Mouse (Mus musculus): ENCODE results near the gene Tyms. TPM values are rescaled to one million over a fixed set of nuclear protein-coding genes. Genes with fewer than 3 reads are reported as not detected.

Gene Tyms
- polyA plus RNA-seq, 1 experiment from 2014 or later, result 305 TPM

GRCm38 (mm10) chr5:30110371-30111060, 37.1 kb upstream of the Tyms start:
- Histone ChIP-seq H3K9ac (peak overlapping the region; percentile 17; the same call in 1 of the 2 replicates), H3K4me2 (peak overlapping the region; percentile 62), H3K4me3 (replicated peaks) (peak overlapping the region; percentile 30), H3K4me1 (peaks cover 71% of the 10 kb centered on the region), H3K27ac (peak overlapping the region; percentile 48; the same call in 1 of the 2 replicates), H3K27me3 (peaks cover 78% of the 10 kb centered on the region), H3K36me3 (no peaks in the 10 kb centered on the region), H3K9me3 (replicated peaks) (no peaks in the 10 kb centered on the region)
- WGBS, result 5% methylated on average over 21 of the region's 22 CpGs
- ATAC-seq (replicated peaks; ENCODE audit: low FRiP score), result 0 out of 2 replicates have a peak, but pooled peaks have one; percentile 5

- H3K36me3 ChIP-seq, result no peaks in the 10 kb centered on the region
- H3K27ac ChIP-seq, result 0 out of 2 replicates have a peak overlapping the region, but pooled peaks have one; percentile 2
These were observed 36.5 kb upstream of the Tyms start for GRCm38 (mm10) chr5:30109899-30110298.

GRCm38 (mm10) chr5:30108233-30108632, 34.8 kb upstream of the Tyms start:
- Histone ChIP-seq H3K4me3 (replicated peaks) (no peak overlapping the region), H3K36me3 (no peaks in the 10 kb centered on the region), H3K9ac (no peak overlapping the region), H3K4me1 (peaks cover 66% of the 10 kb centered on the region), H3K4me2 (no peak overlapping the region), H3K27me3 (peaks cover 77% of the 10 kb centered on the region), H3K9me3 (replicated peaks) (no peaks in the 10 kb centered on the region), H3K27ac (no peak overlapping the region)
- ATAC-seq (replicated peaks; ENCODE audit: low FRiP score), result no peak
- 73% methylated on average over 6 of the region's 6 CpGs for WGBS

More at GRCm38 (mm10) chr5:30109899-30110298, 36.5 kb upstream of the Tyms start:
- Histone ChIP-seq H3K4me3 (replicated peaks) (no peak overlapping the region), H3K27me3 (peaks cover 78% of the 10 kb centered on the region), H3K4me2 (peak overlapping the region; percentile 62; the same call in 1 of the 2 replicates), H3K4me1 (peaks cover 76% of the 10 kb centered on the region), H3K9me3 (replicated peaks) (no peaks in the 10 kb centered on the region), H3K9ac (peak overlapping the region; percentile 6; the same call in 1 of the 2 replicates)
- 39% methylated on average over 2 of the region's 2 CpGs for WGBS
- no peak for ATAC-seq (replicated peaks; ENCODE audit: low FRiP score)

- Histone ChIP-seq H3K36me3 (no peaks in the 10 kb centered on the region), H3K4me1 (peaks cover 66% of the 10 kb centered on the region), H3K4me2 (0 out of 2 replicates have a peak overlapping the region, but pooled peaks have one; percentile 4), H3K9me3 (replicated peaks) (no peaks in the 10 kb centered on the region), H3K27ac (no peak overlapping the region), H3K9ac (no peak overlapping the region), H3K4me3 (replicated peaks) (no peak overlapping the region), H3K27me3 (peaks cover 77% of the 10 kb centered on the region)
- no peak for ATAC-seq (replicated peaks; ENCODE audit: low FRiP score)
- 10% methylated on average over 5 of the region's 5 CpGs for WGBS
These were observed 34.2 kb upstream of the Tyms start for GRCm38 (mm10) chr5:30107611-30108041.

GRCm38 (mm10) chr5:30107186-30107585, 33.8 kb upstream of the Tyms start:
- peaks cover 72% of the 10 kb centered on the region for H3K27me3 ChIP-seq
- no peaks in the 10 kb centered on the region for H3K36me3 ChIP-seq
- H3K9ac ChIP-seq, result no peak overlapping the region
- H3K4me2 ChIP-seq, result 0 out of 2 replicates have a peak overlapping the region, but pooled peaks have one; percentile 4
- H3K4me1 ChIP-seq, result peaks cover 66% of the 10 kb centered on the region
- no peak for ATAC-seq (replicated peaks; ENCODE audit: low FRiP score)
- H3K9me3 ChIP-seq (replicated peaks), result no peaks in the 10 kb centered on the region
- no peak overlapping the region for H3K4me3 ChIP-seq (replicated peaks)
- no peak overlapping the region for H3K27ac ChIP-seq
- 6% methylated on average over 7 of the region's 7 CpGs for WGBS

GRCm38 (mm10) chr5:30106756-30107155, 33.3 kb upstream of the Tyms start:
- Histone ChIP-seq H3K9ac (no peak overlapping the region), H3K27ac (no peak overlapping the region), H3K4me1 (peaks cover 65% of the 10 kb centered on the region), H3K27me3 (peaks cover 68% of the 10 kb centered on the region), H3K4me3 (replicated peaks) (no peak overlapping the region), H3K9me3 (replicated peaks) (no peaks in the 10 kb centered on the region), H3K36me3 (no peaks in the 10 kb centered on the region), H3K4me2 (0 out of 2 replicates have a peak overlapping the region, but pooled peaks have one; percentile 4)
- no peak for ATAC-seq (replicated peaks; ENCODE audit: low FRiP score)
- 14% methylated on average over 2 of the region's 2 CpGs for WGBS

- Histone ChIP-seq H3K36me3 (no peaks in the 10 kb centered on the region), H3K27me3 (peaks cover 61% of the 10 kb centered on the region), H3K4me3 (replicated peaks) (peak within 1 kb of the TSS; percentile 50), H3K4me2 (peak within 1 kb of the TSS; percentile 95), H3K27ac (no peak within 1 kb of the TSS), H3K9ac (peak within 1 kb of the TSS; percentile 35), H3K4me1 (peaks cover 55% of the 10 kb centered on the region), H3K9me3 (replicated peaks) (no peaks in the 10 kb centered on the region)
- 2% methylated on average over 29 of the region's 29 CpGs for WGBS
- ATAC-seq (replicated peaks; ENCODE audit: low FRiP score), result no peak
These were observed 32.4 kb upstream of the Tyms start, which contains the start of gene 3110082J24Rik for GRCm38 (mm10) chr5:30105668-30106300. TSS of gene 3110082J24Rik (minus strand) at chr5:30106086.

GRCm38 (mm10) chr5:30104841-30105667, 31.6 kb upstream of the Tyms start, which contains the start of gene Garem2:
TSS of gene Garem2 (plus strand) at chr5:30105161.
- H3K9me3 ChIP-seq (replicated peaks), result no peaks in the 10 kb centered on the region
- peak; percentile 23; the same call in 1 of the 2 replicates for ATAC-seq (replicated peaks; ENCODE audit: low FRiP score)
- H3K36me3 ChIP-seq, result no peaks in the 10 kb centered on the region
- peaks cover 48% of the 10 kb centered on the region for H3K4me1 ChIP-seq
- peak within 1 kb of the TSS; percentile 95 for H3K4me2 ChIP-seq
- H3K27ac ChIP-seq, result no peak within 1 kb of the TSS
- 1% methylated on average over 65 of the region's 65 CpGs for WGBS
- H3K4me3 ChIP-seq (replicated peaks), result peak within 1 kb of the TSS; percentile 50
- H3K9ac ChIP-seq, result peak within 1 kb of the TSS; percentile 35
- peaks cover 59% of the 10 kb centered on the region for H3K27me3 ChIP-seq

GRCm38 (mm10) chr5:30104339-30104738, 30.9 kb upstream of the Tyms start:
- Histone ChIP-seq H3K27me3 (peaks cover 55% of the 10 kb centered on the region), H3K36me3 (no peaks in the 10 kb centered on the region), H3K4me1 (peaks cover 41% of the 10 kb centered on the region), H3K27ac (no peak overlapping the region), H3K4me3 (replicated peaks) (peak overlapping the region; percentile 50), H3K9me3 (replicated peaks) (no peaks in the 10 kb centered on the region), H3K9ac (no peak overlapping the region), H3K4me2 (peak overlapping the region; percentile 95)
- WGBS, result 3% methylated on average over 11 of the region's 12 CpGs
- ATAC-seq (replicated peaks; ENCODE audit: low FRiP score), result no peak

- ATAC-seq (replicated peaks; ENCODE audit: low FRiP score), result no peak
- Histone ChIP-seq H3K4me1 (peaks cover 41% of the 10 kb centered on the region), H3K4me3 (replicated peaks) (no peak overlapping the region), H3K9me3 (replicated peaks) (no peaks in the 10 kb centered on the region), H3K9ac (no peak overlapping the region), H3K27ac (no peak overlapping the region), H3K4me2 (no peak overlapping the region), H3K27me3 (peaks cover 53% of the 10 kb centered on the region), H3K36me3 (no peaks in the 10 kb centered on the region)
- 81% methylated on average over 3 of the region's 3 CpGs for WGBS
These were observed 29.9 kb upstream of the Tyms start for GRCm38 (mm10) chr5:30103340-30103739.

- H3K9ac ChIP-seq, result no peak overlapping the region
- no peak for ATAC-seq (replicated peaks; ENCODE audit: low FRiP score)
- H3K27me3 ChIP-seq, result peaks cover 6% of the 10 kb centered on the region
- H3K27ac ChIP-seq, result no peak overlapping the region
- H3K36me3 ChIP-seq, result no peaks in the 10 kb centered on the region
- no peak overlapping the region for H3K4me3 ChIP-seq (replicated peaks)
- H3K9me3 ChIP-seq (replicated peaks), result no peaks in the 10 kb centered on the region
- 94% methylated on average over 1 of the region's 1 CpGs for WGBS
- no peak overlapping the region for H3K4me2 ChIP-seq
- no peaks in the 10 kb centered on the region for H3K4me1 ChIP-seq
These were observed 24.8 kb upstream of the Tyms start for GRCm38 (mm10) chr5:30098260-30098659.
